Mouse (Mus musculus) lung, adult 2 months (tissue): ENCODE data around the gene Cbfa2t3.

Experiments
- CTCF ChIP-seq: fragments of 200-500 bp; IDR thresholded peaks from 2 replicates; pipeline ENCODE4 v1.5.1; 2011; ENCODE audit warnings: mild to moderate bottlenecking, low read length, control low read depth; ENCODE audit not compliant: insufficient read depth
- POLR2A ChIP-seq: fragments of 200-500 bp; IDR thresholded peaks from 2 replicates; pipeline ENCODE4 v1.6.1; 2011; ENCODE audit warnings: low read depth, mild to moderate bottlenecking, control low read depth, low read length, borderline replicate concordance; ENCODE audit errors: extremely low read depth

- TF ChIP-seq CTCF = no peak
- no peak for TF ChIP-seq POLR2A
These were observed 62.8 kb downstream of the Cbfa2t3 start for GRCm38 (mm10) chr8:122635878-122636802.
